Mouse (Mus musculus): ENCODE data around the gene Sgk1.

DNA sequence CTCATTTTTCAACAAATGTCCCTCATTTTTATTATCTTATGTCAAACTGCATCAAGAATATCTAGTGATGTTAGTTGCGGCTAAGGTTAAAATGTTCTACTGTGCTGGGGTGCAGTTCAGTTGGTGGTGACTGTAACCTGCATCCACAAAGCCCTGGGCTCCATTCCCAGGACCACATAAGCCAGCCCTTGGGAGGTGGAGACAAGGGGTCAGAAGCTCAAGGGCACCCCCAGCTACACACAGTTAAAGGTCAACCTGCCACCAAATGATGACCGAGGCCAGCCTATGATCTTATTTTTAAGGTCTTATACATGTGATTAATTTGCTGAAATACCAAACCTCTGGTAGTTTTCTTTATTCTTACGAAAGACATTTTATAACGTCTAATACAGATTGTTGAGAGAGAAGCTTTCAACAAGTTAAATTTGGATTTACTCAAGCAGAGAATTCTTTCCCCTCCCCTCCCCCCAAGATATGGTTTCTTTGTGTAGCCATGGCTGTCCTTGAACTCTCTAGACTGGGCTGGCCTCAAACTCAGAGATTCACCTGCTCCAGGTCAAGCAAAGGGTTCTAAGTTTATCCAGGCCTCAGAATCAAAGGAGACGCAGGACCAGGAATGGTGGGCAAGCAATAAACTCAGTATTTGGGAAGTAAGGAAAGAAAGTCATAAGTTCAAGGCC, 97.4 kb downstream of the Sgk1 start:
- TF ChIP-seq GATA1 (IDR thresholded peaks at IDR 0.05; ENCODE audit: borderline replicate concordance, low read length) (no peak), FLI1 (IDR thresholded peaks at IDR 0.05; ENCODE audit: low read length) (no peak)

Measured in megakaryocyte, embryonic 14.5 days (primary cell).